Mouse (Mus musculus): ENCODE measurements around the gene Fgd3.

Gene Fgd3

GRCm38 (mm10) chr13:49320040-49320439 is at the start of gene Fgd3:
TSS of gene Fgd3 (minus strand) at chr13:49320311.
- peak in 1 of 2 experiments; percentile 20 for DNase-seq

DNA sequence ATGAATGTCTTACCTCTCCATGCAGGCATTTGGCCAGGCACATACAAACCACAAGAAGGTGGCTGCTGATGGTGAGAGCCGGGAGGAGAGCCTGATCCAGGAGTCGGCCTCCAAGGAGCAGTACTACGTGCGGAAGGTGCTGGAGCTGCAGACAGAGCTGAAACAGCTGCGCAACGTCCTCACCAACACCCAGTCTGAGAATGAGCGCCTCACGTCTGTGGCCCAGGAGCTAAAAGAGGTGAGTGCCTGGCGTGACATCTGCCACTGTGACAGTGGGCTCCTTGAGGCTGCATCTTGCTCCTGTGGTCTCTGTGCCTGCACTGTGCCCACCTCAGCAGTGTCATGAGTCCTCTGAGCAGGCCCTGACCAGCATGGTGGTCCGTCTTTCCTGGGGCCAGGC is 49.3 kb upstream of the Fgd3 start:
- DNase-seq = no peak

DNA sequence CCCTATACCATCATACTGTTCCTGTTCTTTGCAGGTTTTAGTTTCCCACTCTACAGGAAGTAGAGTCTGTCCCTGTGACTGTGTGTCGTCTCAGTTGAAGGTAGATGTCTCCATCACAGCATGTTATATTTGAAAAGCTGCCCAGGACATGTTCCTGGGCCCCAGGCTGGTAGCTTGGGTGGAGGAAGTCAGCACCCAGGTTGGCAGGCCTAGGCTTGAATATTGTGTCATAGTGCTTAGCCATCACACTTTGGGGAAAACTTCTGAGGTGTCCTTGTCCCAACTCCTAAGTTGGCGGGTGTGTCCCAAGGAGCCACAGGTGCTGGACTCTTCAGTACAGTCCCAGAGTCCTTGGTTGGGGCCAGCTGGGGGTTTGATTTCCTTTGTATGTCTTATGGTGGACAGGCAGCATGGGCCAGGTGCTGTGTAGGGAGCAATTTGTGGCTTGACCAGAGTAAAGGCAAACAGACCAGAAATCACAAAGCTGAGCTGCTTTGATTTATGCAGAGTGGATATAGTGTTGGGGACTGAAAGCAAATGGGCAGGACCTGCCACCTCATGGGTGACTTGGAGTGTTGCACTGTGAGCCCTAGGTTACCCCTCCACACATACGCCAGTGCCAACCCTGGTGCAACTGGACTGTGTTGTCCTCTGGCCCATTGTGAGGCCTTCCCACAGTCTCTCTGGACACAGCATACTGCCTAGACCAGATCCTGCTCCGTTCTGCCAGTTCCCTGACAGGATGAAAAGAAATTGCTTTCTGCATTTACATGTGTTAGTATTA is 47.7 kb upstream of the Fgd3 start:
- no peak for DNase-seq

GRCm38 (mm10) chr13:49364716-49365115 is 44.6 kb upstream of the Fgd3 start:
- no peak for DNase-seq

GRCm38 (mm10) chr13:49362804-49363203 is 42.7 kb upstream of the Fgd3 start:
- peak in 1 of 2 experiments; percentile 43 for DNase-seq

DNA sequence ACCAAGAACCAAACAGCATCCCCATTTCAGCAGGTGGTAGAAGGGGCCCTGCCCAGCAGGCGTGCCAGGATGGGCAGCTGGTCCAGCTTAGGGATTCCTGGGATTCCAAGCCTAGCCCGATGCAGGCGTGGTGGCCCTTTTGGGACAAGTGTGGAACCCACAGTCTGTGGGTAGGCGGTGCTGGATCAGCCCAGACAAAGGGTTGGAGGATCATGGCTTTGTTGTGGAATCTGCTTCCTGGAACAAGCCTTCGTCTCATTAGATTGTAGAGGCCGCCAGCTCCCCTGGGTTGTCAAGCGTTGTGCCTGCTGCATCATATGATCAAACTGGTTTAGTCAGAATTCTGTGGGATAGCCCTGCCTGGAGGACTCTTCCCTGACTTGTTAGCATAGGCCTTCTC is 42.3 kb upstream of the Fgd3 start:
- no peak for DNase-seq

DNA sequence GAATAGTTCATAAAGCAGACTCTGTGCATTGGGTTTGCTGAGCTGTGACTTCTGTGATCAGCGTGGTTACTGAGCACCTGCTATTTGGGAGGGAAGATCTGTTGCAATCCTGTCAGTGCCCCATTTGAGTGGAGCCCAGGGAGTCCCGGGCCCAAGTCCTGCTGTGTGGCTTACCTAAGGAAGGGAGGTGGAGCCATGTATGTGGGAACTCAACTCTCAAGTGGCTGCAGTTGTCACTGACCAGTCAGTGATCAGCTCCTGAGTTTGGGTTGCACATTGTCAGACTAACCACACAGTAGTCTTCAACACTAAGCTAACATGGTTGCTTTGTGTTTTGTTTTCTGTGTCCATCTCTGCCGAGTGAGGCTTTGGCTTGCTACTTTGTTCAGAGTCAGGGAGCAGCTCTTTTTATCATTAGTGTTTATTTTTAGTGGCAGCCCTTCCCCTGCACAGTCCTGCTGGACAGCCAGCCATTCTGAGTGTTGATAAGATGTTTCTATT is 40.8 kb upstream of the Fgd3 start:
- no peak for DNase-seq

DNA sequence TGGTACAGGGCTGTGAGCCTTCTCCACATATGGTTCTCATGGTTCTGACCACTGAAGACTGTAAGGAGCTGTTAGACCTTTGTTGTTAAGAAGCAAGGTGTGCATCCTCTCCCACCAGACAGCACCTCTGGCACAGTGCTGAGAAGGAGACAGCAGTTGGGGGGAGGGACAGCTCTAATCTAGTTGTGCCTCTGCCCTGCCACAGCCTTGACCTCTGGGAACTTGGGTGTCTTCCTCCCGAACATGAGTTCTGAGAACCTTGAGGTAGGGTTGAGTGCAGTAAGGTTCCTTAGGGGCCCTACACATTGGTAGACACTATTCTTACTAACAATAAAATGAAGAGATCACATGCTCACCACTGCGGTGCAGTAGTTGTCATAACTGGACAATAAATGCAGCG is 38.1 kb upstream of the Fgd3 start:
- no peak for DNase-seq

DNA sequence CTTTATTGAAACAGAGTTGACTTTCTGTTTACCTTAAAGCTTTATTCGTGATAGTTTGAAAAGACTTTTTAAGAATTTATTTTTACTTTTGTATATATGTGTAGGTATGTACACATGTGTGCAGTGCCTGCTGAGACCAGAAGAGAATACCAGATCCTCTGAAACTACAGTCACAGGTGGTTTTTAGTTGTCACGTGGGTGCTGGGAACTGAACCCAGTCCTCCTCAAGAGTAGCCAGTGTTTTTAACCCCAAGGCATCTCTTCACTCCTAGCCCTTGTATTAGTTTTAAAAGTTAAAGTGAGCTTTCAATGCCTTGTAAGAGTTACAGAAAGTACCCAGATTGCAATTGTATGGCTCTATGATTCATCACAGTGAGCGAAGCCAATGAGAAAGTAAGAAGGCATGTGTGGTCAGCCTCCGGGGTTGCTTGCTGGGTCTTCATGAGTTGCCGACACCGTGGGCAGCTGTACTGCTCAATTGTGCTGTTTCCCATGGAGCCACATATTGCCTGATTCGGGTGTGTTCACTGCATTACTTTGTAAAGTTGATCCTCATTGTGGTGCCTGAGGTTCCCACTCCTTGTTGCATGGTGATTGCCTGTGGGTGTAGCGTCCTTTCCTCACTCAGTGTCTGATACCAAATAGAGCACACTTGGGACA is 37.4 kb upstream of the Fgd3 start:
- no peak for DNase-seq

DNA sequence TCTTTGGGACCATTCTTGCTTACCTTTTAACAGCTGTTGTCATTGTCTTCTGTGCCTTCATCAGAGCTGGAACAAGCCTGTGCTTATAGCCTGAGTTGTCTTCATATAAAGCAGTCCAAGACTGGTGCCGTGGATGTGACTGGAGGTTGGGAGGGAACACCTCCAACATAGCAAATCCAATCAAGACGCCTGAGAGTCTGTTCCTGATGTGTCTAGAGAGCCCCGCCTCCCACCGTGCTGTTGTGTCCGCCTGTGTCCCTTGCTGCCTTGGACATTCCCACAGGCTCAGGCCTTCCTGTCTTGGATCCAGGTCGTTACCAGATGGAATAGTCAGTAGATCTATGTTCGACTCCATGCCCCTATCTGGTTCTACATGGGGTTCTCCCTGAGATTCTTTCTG is 36.0 kb upstream of the Fgd3 start:
- DNase-seq = no peak

DNA sequence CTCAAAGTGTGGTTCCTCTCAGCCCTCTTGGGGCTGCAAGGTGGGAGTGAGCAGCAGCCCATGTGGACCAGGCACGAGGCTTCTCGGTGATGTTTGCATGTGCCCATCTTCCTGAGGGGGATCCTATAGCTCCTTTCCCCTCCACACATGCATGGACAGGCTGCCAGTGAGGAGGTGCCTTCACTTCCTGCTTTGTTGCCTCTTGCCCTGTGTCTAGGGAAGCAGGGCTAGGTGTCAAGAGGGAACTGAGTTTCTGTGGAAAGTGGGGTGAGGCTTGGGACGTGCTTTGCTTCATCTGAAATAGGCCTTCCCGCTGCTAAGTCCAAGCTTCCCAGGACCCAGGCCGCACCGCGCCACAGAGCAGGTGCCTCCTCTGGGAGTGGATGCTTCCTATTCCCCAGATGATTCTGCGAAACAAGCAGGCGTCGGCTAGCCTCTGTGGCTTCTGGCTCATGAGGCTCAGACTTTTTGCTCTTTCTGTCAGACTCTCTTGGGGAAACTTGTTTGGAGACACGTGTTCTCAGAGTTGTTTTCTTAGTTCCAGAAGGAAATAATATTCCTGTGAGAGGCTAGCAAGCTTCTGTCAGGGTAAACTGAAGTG is 35.5 kb upstream of the Fgd3 start:
- DNase-seq = no peak

DNA sequence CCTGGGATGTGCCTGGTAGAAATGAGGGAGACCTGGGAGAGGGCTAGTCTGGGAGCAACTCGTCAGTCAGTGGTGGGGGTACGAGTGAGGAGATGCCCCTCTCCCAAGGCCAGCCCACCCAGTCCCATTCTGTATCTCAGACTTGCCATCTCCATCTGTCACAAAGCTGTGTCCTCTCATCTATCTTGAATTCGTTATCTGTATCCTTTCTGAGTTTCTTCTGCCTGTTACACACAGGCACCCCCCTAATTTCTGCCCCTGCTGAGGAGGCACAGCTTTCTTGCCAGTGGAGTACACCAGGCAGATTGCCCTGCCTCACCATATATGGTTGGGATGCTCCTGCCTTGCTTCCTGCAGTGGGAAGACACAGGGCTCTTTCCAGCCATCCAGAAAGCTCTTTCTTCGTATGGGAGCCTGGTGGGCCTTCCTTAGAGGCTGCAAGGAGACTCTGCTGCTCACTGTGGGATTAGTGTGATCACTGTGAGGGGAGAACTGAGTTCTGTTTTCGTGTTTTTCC is 33.9 kb upstream of the Fgd3 start:
- DNase-seq = no peak

GRCm38 (mm10) chr13:49353422-49353821 is 33.3 kb upstream of the Fgd3 start:
- no peak for DNase-seq

- DNase-seq = no peak
These were observed 32.6 kb upstream of the Fgd3 start for GRCm38 (mm10) chr13:49352581-49353159.

DNA sequence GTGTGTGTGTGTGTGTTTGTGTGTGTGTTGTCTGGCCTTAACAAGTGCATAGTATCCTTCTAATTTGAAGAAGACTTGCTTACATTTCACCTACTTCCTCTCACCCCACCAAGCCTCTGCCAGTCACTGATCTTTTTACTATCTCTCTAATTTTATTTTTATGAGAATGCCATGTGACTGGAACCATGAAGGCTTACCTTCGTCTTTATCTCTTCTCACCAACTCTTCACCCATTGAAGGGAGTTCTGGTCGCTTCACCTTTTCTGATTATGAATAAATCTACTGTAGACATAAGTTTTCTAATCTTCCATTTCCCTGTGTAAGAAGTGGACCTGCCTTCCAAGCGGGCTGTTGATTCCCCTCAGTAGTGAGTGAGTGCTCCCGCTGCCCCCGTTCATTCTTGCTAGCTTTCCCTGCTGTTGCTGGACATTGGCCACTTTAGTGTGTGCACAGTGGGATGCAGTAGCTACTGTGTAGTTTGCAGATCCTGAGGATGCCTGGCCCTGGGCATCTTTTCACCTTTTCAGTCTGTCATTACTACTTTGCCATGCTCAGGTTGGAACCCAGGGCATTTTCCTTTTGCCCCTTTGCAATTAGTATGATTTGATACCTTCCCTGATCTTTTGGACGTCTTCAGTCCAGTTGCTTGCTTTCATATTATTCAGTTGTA is 29.9 kb upstream of the Fgd3 start:
- no peak for DNase-seq

- no peak for DNase-seq
These were observed 29.2 kb upstream of the Fgd3 start for GRCm38 (mm10) chr13:49349335-49349734.

- no peak for DNase-seq
These were observed 28.4 kb upstream of the Fgd3 start for GRCm38 (mm10) chr13:49348522-49348921.

- peak; percentile 58 to 71 for DNase-seq
These were observed 25.4 kb upstream of the Fgd3 start for GRCm38 (mm10) chr13:49345476-49345875.

GRCm38 (mm10) chr13:49344567-49344966 is 24.5 kb upstream of the Fgd3 start:
- DNase-seq = no peak

GRCm38 (mm10) chr13:49342723-49343100 is 22.6 kb upstream of the Fgd3 start:
- no peak for DNase-seq

DNA sequence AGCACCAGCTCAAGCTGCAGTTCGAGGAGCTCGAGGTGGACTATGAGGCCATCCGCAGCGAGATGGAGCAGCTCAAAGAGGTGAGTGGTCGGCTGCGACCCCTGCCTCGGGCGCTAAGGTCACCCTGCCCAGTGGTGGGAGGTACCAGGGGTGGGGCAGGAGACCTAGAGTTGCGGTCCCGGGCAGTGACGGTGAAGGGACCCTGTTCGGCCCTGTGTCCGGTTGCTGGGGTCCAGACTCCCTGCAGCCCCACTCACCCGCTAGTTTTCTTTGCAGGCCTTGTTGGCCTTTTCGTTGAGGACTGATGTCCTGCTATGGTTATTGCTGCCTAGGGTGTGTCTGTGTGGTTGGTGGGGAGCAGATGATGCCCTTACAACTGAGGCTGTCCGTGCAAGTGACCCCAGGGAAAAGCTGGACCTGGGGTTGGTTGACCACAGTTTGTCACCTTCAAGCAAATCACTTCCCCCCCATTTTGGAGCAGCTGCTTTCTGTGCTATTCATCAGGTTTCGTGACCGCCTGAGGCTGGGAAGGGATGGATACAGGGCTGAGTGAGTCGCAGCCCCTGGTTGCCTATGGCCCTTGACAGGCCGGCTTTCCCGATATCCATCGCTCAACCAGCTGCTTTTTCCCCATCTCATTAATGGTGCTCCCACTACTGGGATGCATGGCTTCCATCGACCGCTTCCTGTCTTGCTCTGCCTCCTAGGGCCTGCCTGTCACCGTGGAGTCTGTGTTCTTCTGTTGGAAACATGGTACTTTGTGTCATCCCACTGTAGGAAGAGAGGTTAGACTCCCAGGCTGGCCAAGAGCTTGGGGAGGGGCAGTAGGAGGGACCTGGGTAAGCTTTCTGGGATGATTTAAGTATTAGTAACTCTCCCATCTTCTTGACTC is 22.0 kb upstream of the Fgd3 start:
- no peak for DNase-seq
